Mouse (Mus musculus): ENCODE data around the gene Ttc23.

Ttc23 gene

DNA sequence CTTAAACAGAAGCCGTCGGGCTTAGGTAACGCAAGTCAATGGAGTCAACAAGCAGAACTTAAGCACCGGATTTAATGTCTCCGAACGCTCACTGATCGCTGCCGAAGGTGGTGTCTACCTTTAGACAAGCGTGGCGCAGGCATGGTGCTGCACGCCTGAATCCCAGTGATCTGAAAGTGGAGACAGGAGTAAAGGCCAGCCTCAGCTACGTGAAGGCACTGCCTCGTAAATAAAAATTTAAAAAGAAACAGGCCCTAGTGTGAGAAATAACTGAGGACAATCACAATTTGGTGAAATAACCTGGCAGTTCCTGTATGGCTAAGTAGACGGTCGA, 1.6 kb upstream of the Ttc23 start:
- DNase-seq (ENCODE audit: low spot score) = no peak

DNA sequence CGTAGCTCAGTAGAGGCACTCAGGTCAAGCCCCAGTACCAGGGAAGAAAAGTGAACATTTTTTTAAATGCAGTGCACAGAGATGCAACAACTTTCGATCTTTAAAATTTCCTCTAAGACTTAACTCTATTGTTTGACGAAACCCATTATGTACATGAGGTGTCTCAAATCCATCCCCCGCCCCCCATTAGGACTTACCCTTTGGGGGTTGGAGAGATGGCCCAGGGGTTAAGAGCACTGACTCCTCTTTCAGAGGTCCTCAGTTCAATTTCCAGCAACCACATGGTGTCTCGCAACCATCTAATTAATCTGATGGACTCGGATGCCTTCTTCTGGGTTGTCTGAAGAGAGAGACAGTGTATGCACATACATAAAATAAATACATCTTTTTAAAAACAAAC, 1.1 kb upstream of the Ttc23 start:
- DNase-seq (ENCODE audit: low spot score) = no peak

DNA sequence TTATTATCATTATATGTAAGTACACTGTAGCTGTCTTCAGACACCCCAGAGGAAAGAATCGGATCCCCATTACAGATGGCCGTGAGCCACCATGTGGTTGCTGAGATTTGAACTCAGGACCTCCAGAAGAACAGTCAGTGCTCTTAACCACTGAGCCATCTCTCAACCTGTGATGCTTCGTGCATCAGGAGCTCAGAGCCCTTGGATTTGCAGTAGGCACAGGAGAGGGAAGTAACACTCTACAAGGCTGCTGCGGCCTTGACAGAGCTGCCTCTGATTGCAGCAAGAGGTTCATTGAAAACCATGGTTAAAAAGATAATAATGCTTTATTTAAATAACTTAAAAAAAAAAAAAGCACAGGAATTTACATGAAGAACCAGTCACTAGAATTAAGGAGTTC, 1.2 kb downstream of the Ttc23 start:
- no peak for DNase-seq (ENCODE audit: low spot score)

DNA sequence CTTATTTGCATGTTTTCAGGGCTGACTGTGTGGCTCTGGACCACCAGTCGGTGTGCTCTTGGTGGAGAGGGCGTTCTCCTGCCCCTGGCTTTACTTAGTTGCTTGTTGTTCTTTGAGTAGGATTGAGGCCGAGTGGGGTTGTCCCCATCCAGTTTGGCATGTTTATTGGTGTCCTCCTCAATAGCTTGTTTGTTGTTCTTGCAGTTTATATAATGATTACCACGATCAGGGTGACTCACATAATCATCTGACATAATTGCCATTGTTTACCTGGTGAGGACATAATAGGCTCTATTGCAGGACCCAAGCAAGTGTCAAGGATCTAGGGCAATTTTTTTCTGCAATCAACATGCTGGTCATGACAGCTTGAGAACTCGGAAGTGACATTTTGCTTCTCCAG, 5.0 kb downstream of the Ttc23 start:
- DNase-seq (ENCODE audit: low spot score) = no peak

DNA sequence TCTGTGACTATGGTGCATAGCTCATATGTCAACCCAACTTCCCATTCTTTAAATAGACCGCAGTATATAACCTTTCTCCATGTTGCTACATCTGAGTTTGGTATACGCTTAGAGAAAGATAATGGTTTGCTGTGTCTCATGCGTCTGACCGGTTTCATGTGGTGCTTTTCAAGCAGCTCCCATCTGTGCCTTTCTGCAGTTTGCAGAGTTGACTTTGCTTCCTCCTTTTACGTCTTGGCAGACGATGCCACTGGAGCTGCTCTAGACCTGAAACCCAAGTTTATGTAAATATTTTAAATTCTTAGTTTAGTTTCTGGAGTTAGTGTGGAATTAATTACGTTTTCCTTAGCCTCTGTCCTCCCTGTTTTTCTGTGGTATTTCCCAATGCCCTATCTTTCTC, 7.5 kb downstream of the Ttc23 start:
- no peak for DNase-seq (ENCODE audit: low spot score)

DNA sequence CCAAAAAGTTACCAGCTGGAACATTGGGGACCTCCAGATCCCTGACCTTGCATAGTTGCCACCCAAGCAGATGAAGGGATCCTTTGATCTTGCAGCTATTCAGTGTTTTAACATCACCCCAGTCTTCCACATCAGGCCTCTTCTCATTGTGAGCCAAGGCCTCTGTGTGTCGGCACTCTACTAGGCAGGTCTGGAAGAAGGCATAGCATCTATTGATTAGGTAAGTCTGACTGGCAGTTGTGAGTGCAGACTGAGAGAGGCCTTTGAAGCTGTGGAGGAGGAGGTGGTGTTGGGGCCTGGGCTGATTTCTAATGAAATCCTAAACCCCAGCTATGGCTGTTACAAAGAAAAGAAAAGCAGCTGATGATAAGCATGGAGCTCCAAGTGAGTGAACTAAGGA, 8.0 kb downstream of the Ttc23 start:
- no peak for DNase-seq (ENCODE audit: low spot score)

DNA sequence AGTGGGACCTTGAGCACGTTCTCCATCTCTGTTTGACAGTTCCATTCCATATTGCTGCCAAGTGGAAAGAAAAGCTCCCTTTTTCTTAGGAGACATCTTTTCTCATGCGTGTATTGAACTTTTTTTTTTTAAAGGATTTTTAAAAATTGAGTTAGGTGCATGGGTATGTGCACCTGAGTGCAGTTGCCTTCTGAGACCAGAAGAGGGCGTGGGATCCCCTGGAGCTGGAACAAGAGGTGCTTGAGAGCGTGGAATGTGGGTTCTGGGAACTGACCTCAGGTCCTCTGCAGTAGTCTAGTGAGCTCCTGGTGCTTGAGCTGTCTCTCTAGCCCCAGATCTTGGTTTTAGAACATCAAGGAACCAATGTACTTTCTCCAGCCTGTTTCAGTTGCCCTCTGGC, 10.9 kb downstream of the Ttc23 start:
- no peak for DNase-seq (ENCODE audit: low spot score)

DNA sequence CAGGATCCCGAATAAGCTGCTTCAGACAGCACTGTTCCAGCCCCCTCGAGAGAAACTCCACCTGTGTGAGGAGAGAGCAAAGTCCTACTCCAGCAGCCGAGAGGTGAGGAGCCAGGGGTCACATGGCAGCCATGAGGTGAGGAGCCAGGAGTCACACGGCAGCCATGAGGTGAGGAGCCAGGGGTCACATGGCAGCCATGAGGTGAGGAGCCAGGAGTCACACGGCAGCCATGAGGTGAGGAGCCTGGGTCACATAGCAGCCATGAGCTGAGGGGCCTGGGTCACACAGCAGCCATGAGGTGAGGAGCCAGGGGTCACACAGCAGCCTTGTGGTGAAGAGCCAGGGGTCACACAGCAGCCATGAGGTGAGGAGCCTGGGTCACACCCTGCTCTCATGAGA, 15.2 kb downstream of the Ttc23 start:
- peak; percentile 71 for DNase-seq (ENCODE audit: low spot score)

DNA sequence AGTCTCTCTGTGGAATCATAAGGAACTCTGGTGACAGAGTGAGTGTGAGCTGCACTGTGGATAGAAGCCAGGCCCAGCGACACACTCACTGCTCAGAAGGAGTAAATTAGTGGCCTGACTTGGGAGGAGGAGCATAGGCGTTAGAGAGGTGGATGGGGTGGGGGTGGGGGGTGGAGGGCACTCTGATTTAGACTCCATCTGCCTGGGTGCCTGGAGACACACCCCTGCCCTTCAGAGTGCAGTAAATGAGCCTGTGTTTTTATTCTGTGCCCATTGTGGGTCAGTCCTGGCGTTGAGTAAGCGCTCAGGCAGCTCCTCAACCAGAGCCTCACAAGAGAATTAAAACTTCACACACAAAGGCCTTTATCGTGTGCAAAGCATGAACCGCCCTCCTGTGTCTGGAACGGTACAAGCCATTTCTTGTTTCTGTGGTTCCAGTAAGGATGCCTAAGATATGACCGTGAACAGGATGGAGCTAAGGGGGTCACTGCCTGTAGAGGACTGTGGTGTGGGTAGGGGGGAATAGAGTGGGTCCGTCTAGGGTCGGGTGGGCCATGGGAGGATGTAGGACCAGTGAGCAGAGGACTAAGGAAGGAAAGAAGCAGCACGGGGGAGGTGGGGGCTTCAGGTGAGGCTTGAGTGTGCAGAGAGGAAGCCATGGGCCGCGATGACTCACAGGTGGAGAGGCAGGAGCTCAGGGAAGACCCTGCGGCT, 16.9 kb downstream of the Ttc23 start:
- no peak for DNase-seq (ENCODE audit: low spot score)

DNA sequence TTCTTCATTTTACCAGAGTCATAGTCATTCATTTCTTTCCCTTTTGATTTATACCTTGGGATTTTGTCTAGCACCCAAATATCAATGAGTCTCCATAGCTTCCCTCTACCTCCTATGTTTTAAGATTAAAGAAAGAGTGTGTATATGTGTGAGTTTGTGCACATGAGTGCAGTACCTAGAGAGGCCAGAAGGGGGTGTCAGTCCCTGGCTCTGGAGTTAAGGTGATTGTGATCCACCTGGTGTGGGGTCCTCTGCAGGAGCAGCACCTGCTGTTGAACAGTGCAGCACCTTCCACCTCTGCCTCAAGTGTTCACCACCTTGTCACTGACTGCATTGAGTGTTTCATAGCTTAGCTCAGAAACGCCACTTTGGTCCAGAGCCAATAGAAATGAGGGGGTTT, 23.8 kb downstream of the Ttc23 start:
- DNase-seq (ENCODE audit: low spot score) = no peak

DNA sequence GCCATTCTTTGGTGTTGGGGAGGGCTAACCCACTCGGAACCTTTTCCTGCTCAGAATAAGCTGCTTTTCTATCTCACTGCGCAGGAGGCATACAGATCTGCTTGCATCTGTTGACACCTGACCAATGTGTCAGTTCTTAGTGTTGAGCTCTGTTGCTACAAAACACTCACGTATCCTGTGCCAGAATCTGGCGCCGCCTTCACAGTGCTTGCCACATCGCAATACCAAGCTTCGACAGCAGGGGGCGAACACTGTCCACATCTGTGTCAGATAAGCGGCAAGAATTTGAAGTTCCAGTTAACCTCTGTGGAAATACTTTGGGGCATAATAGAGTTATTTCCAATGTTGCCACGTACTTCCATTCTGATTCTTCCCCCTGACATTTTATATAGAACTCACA, 25.4 kb downstream of the Ttc23 start:
- DNase-seq (ENCODE audit: low spot score) = peak; percentile 79

DNA sequence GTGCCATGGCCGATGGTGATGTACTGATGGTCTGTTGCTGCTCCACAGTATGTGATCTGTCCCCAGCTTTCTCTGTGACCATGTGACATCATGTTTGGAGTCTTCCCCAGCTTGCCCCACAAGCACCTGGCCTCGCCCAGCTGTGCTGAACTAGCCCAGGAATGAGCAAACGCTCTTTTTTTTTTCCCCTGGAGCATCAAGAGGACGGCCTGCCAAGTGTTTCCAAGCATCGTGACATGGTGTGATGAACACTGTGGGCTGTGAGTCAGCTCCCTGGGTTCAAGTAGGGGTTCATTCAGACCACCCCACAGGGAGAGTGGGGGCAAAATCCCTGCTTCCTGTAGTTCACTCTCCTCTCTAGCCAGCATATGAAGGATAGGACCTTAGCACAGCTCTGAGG, 26.4 kb downstream of the Ttc23 start:
- DNase-seq (ENCODE audit: low spot score) = no peak

DNA sequence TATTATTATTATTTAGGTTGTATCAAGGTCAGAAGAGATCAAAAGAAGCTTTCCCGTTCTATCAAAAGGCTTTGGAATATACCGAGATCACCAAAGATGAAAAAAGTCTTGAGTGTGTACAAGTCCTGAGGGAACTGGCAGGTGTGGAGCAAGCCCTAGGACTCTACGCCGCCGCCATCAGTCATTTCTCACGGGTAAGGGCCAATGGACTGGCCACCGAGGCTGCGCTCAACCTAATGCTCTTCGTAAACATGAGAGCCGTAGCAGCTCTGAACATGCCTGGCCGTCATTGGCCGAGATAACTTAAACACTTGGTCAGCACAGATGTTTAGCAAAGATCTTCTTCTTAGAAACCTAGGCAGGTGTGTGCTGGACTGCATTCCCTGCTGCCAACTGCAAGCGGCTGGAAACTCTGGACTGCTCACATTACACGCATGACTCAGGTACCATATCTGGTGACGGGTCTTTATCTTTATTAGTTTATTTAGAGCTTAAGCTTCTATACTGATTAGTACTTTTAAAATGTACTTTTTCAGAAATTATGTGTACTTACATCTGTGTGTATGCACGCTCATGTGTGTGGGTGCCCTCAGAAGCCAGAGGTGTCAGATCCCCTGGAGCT, 31.8 kb downstream of the Ttc23 start:
- DNase-seq (ENCODE audit: low spot score) = no peak

DNA sequence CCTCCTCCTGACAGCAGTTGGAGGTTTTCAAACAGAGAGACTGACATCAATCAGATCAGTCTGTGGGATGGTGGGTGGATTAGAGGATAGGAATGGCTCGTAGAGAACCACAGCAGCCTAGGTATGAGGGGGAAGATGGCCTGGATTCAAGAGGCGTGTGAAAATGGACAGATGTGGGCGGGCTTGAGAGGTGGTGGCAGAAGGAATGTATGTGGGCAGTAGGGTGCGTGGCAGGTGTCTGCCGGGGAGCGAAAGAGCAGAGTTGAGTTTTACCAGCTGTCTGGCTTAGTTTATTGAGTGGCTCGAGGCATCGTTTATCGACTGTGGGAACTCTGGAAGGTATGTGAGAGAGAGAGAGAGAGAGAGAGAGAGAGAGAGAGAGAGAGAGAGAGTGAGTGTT, 33.9 kb downstream of the Ttc23 start:
- no peak for DNase-seq (ENCODE audit: low spot score)

DNA sequence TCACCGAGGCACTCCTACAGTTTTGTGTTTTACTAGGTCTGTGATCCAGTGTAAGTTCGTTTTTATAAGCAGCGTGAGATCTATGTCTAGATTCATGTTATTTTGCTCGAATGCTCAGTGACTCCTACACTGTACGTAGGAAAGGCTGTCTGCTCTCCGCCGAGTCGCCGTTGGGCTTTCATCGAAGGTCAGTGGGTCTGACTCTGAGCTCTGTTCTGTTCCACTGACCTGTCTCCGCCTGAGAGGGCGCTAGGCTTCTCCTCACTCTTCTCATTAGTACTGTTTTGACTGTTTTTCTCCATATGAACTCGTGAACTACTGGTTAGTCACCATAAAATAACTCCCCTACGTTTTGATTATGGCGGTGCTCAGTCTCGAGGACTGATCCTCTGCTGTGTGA, 35.8 kb downstream of the Ttc23 start:
- DNase-seq (ENCODE audit: low spot score) = no peak

DNA sequence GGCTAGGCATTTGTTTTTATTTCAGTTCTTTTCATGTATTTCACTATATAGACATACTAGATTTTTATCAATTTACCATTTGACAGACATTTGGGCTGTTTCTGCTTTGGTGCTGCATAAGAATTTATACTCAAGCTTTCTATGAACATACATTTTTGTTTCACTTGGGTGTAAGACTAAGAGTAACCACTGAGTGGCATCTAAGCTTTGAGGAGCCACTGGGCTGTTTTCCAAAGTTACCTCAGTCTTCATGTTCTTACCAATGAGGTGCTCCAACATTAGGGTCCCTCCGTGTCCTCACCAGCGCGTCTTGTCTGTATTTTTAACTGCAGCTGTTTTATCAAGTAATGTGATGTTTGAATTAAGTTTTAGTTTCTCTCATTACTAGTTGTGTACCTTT, 39.3 kb downstream of the Ttc23 start:
- no peak for DNase-seq (ENCODE audit: low spot score)

DNA sequence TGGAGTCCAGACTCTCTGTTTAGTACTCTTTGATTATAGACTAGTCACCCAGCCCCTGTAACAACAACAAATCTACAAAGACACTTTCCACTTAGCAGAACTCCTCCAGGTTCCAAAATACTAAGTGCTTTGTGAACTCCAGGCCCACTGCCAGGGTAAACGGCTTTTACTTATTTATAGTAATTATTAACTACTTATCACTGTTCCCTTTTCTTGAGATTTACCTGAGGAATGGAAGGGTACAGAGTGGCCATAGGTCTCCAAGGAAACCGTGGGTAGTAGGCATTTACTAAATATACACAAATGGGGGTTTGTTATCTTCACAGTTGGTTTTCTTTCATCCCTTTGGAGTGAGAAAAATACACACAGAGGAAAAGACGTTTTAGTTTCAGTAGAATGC, 41.1 kb downstream of the Ttc23 start:
- peak; percentile 18 for DNase-seq (ENCODE audit: low spot score)

DNA sequence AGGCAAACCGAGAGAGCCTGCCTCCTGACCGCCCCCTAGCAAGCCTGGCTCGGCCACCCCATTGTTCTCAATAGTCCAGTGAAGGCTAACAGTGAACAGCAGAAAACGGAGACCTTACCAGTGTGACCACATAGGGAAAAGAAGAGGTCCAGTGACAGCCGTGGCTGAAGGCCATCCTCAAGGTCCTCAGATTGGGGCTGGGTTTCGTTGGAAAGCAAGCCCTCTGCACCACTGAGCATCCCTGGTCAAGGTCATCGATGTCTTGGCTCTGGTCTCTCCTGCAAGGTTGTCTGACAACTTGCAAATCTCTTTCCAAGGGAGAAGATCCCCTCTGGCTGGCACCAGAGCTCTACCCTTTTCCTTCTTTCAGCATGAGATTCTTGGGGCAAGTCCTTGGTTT, 42.6 kb downstream of the Ttc23 start:
- no peak for DNase-seq (ENCODE audit: low spot score)

DNA sequence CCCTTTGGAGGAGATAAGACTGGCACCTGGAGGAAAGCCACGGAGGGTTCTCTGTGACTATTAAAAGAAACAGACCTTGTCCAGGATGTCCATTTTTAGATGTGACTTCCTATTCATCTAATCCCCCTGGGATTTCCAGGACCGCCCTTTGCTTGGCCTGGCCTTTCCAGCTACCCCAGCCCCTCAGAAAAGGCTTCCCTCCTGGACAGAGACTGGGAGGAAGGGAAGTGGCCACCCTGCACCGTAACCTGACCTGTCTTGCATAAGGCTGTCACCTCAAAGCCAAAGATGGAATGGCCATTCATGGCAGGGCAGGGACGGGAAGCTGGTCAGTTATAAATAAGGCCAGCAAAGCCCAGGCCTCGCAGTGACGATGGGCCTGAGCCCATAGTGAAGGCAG, 43.8 kb downstream of the Ttc23 start:
- DNase-seq (ENCODE audit: low spot score) = no peak

DNA sequence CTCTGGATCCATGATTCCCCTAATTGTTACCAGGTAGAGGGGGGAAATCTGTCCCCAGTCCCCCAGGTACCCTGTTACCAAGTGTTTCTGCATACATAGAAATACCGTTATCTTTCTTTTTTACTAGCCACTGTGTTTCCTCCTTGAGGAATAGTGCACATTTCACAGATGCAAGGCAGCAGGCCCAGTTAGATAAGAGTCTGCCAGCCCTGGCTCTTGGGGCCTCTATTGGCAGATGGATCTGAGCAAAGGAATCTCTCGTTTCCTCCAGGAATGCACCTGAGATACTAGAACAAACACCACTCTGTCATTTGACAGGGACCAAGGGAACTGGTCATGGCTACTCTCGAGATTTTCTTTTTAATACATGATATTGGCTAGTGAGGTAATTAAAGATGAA, 44.9 kb downstream of the Ttc23 start:
- no peak for DNase-seq (ENCODE audit: low spot score)

DNA sequence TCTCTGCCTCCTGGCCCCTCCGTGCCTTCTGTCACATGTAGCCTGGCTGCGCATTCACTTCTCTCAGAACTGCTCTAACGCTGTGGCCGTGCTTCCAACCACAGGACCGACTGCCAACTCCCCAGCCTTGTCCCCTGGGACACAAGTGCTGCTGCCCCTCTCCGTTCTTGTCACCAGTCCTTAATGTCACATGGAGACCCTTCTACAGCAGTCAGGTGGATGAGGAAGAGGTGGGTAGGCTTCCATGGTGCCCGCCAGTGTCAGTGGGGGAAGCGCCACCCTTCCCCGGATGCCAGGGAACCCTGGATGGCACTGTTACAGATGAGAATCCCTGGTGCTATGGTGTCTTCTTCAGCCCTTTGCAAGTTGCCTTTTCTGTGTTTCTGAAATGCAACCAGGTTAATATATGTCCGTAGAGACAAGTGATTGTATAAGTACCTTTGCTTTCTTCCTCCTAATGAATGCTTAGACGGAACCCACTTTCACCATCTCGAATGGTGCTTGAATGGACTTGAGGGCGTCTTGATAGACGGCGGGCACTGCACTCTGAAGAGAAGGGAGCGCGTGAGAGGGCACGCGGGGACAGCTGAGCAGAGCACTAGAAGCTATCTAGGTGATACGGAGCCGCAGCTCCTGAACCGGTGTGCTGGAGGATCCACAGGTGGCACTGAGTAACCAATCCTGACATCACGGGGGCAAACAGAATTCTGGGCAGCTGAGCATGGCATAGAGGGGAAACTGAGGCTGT, 45.8 kb downstream of the Ttc23 start:
- no peak for DNase-seq (ENCODE audit: low spot score)

DNA sequence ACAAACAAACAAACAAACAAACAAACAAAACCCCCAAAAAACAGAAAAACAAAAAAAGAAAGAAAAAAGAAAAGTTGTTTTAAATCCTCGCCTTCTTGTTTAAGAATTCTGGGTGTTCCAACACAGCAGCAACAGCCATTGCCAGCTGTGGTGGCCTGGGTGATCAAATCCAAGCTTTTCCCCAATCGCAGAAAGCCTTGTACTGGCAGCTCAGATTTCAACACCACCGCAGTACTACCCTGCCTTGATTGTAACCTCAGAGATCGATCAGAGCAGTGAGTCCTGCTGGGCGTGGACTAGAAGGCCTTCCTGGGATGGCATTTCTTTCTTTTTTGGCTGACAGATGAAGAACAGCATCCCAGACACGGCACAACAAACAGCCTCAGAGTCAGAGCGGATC, 48.7 kb downstream of the Ttc23 start:
- DNase-seq (ENCODE audit: low spot score) = no peak

DNA sequence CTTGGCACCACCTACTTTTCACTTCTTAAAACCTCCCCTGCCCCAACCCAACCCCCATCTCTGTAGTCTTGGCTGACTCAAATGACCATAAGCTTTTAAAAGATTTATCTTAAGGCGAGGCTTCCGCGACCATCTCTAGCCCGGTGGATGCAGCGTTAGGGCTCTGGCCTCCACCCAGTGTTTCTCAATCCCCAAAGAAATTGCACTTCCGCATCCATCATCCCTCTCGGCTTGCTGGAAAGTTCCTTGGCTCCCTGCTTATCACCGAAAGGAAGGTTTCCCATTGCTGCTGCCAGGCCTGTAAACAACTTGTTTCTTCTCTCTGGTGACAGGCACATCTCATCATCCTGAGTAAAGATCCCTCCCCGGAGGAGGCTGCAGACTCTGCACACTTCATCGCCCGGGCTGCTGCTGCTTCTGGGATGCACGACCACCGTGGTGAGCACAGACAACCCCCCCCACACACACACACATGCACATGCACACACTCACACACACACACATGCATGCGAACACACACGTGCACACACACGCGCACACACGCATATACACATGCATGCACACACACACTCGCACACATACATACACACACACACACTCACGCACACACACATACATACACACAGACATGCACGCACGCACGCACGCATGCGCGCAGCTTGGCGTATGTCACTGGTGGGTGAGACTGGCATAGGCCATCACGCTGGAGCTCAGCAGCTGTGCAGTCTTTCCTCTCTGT, 50.9 kb downstream of the Ttc23 start:
- DNase-seq (ENCODE audit: low spot score) = no peak
